Mouse (Mus musculus): Measurements from ENCODE around the gene Tomm6.

- TF ChIP-seq CTCF (IDR thresholded peaks at IDR 0.05; ENCODE audit: extremely low read depth, insufficient read depth, low read length) (peak; percentile 58), POLR2A (IDR thresholded peaks at IDR 0.05; ENCODE audit: extremely low read depth, insufficient read depth, low read length) (no peak)
These were observed 41.5 kb downstream of the Tomm6 start for GRCm38 (mm10) chr17:47646683-47647082.
